Mouse (Mus musculus) cortical plate, adult 2 months (tissue): ENCODE results near the gene Pfkfb4.

ENCODE experiments used
- CTCF ChIP-seq: fragments of 200-500 bp; IDR thresholded peaks from 2 replicates; pipeline ENCODE4 v1.5.1; 2011; ENCODE audit warnings: mild to moderate bottlenecking, control low read depth, low read length; ENCODE audit not compliant: insufficient read depth; ENCODE audit errors: extremely low read depth
- POLR2A ChIP-seq: fragments of 200-500 bp; IDR thresholded peaks from 2 replicates; pipeline ENCODE4 v1.6.1; 2011; ENCODE audit warnings: mild to moderate bottlenecking, low read length, control low read depth; ENCODE audit not compliant: insufficient read depth; ENCODE audit errors: extremely low read depth

GRCm38 (mm10) chr9:109060184-109060897, 68.8 kb downstream of the Pfkfb4 start:
- TF ChIP-seq POLR2A (no peak), CTCF (no peak)
